Mouse (Mus musculus): ENCODE data around the gene Tspan2.
A peak's percentile ranks its signal among the peaks of the same experiment; 100 is the strongest.

Gene Tspan2

GRCm38 (mm10) chr3:102734313-102735030 lies at the start of gene Tspan2:
TSS of gene Tspan2 (plus strand) at chr3:102734529.
- DNase-seq (ENCODE audit: low spot score): no peak

DNA sequence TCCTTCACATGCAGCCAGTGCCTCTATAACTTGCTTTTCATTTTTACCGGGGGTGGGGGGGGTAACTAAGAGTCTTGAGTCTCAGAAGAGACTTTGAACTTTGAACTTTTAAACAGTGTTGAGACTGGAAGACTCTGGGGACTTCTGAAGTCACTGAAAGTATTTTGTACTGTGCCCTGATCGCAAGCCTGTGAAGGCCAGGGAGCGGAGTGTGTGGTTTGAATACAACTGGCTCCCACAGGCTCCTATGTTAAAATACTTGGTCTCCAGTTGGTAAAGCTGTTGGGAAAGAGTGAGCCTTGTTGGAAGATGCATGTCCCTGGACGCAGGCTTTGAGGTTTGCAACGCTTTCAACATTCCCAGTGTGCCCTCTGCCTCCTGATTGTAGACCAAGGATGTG lies 47.5 kb upstream of the Tspan2 start:
- DNase-seq (ENCODE audit: low spot score): no peak

- DNase-seq (ENCODE audit: low spot score): no peak
Measured at GRCm38 (mm10) chr3:102687852-102688251, 46.5 kb upstream of the Tspan2 start.

DNA sequence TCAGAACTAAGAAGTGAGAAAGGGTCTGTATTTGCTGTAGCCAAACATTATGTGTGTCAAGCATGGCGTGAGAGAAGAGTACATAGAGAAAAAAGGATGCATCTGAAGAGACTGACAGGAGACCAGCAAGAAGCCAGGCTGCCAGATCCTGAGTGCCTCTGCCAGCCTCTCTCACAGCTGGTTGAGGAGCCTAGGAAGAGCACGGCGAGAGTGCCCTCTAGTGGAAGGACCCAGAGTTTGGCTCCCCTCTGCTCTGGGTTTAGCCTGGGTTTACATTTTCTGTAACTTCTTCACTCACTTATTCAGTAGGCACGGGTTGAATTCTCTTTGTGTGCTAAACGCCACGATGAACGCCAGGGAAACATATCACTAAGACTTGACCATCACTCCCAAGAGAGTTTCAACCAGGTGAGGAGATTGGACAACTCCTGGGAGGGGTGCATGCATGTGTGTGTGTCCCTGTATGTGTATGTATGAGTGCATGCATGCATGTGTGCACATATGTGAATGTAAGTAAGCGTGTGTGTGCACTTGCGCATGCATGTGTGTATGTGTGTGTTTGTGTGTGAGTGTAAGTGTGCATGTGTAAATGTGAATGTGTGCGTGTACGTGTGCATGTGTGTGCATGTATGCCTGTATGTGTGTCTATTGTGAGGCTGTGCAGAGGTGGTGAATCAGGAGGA lies 42.4 kb upstream of the Tspan2 start:
- DNase-seq (ENCODE audit: low spot score): peak; percentile 93

DNA sequence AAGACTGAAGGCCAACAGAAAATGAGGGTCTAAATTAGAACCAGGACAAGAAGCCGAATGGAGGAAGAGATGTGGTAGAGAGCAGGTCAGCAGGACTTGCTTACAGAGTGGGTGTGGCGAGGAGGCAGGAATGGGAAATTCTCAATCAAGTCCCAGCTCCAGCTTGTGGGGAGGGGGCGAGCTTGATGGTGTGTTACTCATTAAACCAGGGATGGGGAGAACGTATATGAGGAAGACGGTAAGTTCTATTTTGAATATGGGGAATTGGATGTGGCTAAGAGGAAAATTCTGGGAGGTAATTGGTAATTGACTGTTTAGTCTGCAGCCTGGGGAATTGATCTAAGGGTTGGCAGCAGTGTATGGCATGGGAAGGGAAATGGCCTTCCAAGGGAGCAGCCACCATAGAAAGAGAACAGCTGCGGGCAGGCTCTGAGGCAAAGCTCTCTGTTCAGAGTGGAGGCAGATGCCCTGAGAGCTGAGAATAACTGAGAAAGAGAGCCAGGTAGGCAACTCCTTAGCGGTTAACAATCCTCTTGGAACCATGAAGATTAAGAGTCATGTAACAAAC lies 41.5 kb upstream of the Tspan2 start:
- DNase-seq (ENCODE audit: low spot score): no peak

DNA sequence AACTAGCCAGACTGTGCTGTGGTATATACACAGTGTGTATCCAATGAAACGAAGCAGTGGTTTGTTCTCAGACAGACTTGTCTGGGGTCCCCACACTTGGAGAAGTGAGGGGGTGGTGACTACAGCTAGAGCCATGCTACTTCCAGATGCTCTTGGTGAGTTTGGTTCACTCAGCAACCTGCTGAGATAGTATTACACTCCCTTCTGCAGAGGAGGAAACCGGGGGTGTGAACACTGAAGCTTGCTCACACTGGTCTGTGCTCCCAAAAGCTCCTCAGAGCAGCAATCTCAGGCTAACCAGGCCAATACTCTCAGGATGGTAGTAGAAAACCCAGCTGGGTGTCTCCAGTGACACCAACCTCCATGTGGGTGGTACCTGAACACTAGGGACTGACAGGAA lies 36.2 kb upstream of the Tspan2 start:
- no peak for DNase-seq (ENCODE audit: low spot score)

DNA sequence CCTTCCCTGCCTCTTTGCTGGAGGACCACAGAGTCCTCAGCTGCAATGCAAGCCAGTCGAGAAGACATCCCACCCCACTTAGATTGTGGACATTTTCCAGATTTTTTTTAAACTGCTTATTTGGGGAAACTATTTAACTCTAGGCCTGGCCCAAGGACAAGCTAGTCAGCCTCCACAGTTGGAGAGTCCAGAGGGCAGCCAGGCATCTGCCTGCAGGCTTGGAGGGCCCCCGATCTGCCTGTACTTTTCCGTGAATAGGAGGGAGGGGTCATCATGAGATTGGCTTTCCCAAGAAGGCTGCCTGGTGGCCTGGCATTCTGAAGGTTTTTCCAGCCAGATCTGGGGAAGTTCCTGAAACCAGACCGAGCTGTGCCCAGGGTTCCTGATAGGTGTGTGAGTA lies 33.0 kb upstream of the Tspan2 start:
- no peak for DNase-seq (ENCODE audit: low spot score)

- peak; percentile 44 for DNase-seq (ENCODE audit: low spot score)
Measured at GRCm38 (mm10) chr3:102701902-102702544, 32.3 kb upstream of the Tspan2 start.

DNA sequence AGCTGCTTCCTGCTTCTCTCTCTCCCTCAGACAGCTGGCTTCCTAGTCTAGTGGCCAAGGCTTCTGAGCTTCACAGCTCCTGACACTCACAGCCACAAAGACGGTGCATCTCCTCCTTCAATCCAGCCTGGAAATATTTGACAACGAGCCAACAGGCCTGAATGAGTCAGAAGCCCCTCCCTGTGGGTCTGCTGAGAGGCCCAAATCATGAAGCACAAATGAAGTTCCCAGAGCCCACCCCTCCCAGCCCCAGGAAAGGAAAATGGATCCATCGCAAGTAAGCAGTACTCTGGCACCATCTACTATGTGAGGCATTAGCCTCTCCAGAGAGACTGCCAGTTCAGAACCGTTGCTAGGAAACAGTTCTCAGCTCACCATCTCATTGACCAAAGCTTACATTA lies 30.3 kb upstream of the Tspan2 start:
- DNase-seq (ENCODE audit: low spot score): no peak

GRCm38 (mm10) chr3:102708599-102708998 lies 25.7 kb upstream of the Tspan2 start:
- DNase-seq (ENCODE audit: low spot score): no peak

- peak; percentile 87 for DNase-seq (ENCODE audit: low spot score)
Measured at GRCm38 (mm10) chr3:102715066-102715584, 19.2 kb upstream of the Tspan2 start.

DNA sequence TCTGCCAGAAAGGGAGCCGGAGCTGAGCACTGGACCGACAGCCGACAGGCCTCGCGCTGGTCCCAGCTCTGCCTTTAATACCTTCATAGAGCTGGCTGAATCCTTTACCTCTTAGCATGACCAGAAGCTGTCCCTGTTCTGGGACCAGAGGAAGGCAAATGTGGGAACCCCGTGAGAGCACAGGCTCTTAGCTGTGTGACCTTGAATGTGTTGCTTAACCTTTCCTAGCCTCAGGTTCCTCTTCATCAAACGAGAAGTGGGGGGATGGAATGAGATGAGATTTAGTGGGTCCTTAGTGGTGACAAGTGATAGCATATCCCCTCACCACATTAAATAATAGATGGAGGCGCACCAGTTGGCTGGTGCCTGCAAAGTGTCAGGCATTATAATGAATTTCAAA lies 18.5 kb upstream of the Tspan2 start:
- DNase-seq (ENCODE audit: low spot score): no peak

DNA sequence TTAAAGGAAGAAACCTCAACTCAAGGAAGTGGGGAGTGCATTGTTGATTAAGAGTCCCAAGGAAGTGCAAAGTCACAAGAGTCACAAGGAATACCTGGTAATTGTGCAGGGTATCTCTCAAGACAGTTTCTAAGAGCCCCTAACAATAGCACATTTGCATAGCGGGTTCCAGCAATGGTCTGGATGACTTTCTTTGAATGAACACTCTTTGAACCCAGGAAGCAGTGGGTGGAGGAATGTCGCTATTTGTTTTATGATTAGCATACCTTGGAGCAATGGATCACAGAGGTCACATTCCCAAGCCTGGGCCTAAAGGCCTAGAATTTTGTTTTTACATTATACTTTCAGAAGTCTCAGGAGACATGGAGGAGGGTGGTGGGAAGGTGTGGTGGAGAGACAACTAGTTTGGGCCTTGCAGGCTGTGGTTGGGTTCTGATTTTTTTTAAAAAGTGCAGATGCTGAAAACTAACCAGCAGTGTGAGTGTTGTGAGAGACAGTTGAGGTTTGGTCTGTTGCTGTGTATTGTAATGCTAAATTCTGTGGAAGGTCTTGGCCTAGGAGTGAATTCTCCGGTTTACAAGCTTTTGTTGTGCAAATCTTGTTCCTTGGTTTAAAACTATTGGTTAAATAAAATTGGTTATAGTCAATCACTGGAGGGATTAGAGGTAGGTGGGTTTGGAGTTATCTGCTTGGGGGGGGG lies 16.6 kb upstream of the Tspan2 start:
- no peak for DNase-seq (ENCODE audit: low spot score)

GRCm38 (mm10) chr3:102723154-102723553 lies 11.2 kb upstream of the Tspan2 start:
- no peak for DNase-seq (ENCODE audit: low spot score)

DNA sequence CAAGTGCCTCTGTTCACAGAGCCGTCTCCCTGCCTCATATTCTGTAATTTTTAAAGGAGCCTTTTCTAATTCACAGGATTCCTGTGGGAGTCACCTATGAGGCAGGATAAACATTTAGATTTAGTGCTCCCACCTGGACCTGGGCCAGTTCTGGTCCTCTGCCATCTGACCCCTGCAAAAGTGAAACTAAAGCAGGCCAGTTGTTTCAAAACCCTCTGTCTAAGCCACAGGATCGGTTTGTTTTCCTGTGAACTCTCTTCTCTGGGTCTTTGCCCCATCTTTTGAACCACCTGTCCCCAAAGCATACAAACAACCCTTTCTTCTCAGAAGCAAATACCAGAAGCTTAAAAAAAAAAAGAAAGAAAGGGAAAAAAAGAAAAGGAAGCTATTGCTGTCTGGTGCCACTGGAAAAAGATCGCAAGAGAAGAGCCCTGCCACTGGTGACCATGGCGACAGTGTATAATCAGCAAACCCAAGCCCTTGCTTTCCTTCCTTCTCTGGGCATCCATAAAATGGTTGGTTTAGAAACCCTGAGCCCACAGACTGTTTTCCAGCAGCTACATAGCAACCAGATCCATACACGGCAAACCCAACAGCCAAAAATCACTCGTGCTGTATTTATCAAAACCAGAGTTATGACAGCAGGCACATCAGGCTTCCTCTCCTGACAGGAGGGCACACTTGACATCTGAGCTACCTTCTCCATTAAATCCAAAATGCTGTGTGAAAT lies 10.3 kb upstream of the Tspan2 start:
- peak; percentile 61 for DNase-seq (ENCODE audit: low spot score)

DNA sequence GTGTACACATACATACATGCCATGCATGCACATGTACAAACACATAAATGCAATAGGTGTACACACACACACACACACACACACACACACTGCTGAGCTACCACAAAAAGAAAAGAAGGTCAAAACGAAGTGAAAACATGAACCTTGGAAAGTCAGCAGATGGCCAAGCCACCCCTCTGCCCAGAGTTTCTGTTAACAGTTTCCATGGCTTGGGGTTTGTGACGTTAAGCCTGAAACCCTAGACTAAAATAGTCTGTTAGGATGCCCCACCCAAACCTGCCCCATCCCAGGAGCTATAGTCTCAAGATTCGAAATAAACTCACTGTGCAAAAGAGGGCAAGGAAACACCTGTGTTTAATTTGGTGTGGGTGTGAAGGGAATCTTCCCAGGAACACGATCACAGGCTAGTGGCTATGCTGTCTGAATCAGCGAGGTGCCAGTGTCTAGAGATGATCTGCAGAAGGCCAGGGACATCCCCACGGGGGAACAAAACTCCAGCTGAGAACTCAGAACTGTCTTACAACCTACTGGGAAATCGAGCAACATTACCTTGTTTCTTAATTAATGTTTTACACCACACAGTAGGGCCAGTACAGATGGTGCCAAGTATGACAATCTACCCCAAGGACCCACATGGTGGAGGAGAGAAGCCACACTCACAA lies 9.4 kb upstream of the Tspan2 start:
- DNase-seq (ENCODE audit: low spot score): no peak

- no peak for DNase-seq (ENCODE audit: low spot score)
Measured at GRCm38 (mm10) chr3:102729416-102729815, 4.9 kb upstream of the Tspan2 start.

- no peak for DNase-seq (ENCODE audit: low spot score)
Measured at GRCm38 (mm10) chr3:102731112-102731511, 3.2 kb upstream of the Tspan2 start.

GRCm38 (mm10) chr3:102732619-102733018 lies 1.7 kb upstream of the Tspan2 start:
- no peak for DNase-seq (ENCODE audit: low spot score)

DNA sequence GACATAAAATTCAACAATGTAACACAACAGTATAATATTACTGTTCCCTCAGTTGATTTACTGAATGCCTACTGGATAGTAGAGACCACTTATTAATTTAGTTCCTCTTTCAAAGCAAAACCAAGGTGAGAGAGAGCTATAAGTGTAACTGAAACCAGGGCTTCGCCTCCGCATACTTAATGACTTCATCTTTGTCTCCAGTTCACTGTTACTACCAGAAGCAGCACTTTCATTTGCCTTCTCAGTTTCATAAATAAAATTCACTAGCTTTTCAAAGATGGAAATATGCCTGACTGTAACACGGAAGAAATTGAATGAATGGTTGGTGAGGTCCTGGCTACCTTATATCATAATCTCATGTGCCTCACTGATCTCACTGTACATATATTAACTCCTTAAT lies 1.3 kb upstream of the Tspan2 start:
- no peak for DNase-seq (ENCODE audit: low spot score)

DNA sequence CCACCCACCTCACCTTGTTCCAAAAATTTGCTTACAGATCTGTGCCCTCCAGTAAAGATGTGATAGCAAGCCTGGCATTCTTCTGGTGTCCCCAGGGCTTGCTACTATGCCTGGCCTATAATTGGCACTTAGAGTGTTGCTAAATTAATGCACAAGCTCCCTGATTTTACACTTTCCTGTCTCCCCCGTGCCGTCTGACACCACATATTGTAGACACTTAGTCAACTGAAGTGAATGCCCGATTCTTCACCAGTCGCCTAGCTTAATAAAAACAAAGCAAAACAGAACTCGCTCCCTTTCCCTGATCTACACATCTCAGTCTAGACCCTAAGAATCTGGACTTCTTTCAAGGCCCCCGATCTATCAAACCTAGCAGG lies 405 bp upstream of the Tspan2 start:
- DNase-seq (ENCODE audit: low spot score): no peak
